Mouse (Mus musculus) limb, embryonic 14.5 days (tissue): Measurements from ENCODE around the gene Tnik. TPM values are rescaled to one million over a fixed set of nuclear protein-coding genes. Genes with fewer than 3 reads are reported as not detected.

ENCODE experiments used
- ATAC-seq: fragments of 200-750 bp; cut with Nextera tagmentation; 2 replicates; pipeline ENCODE4 v1.8.0; 2017; ENCODE audit warnings: low read depth, moderate number of reproducible peaks, moderate TSS enrichment; ENCODE audit not compliant: low FRiP score
- DNase-seq: peaks from one replicate; pipeline ENCODE4 v3.0.0-alpha.2; 2015; ENCODE audit warnings: low spot score
- H3K27ac ChIP-seq: fragments of 300-500 bp; sonication (generic); replicated peaks from 2 replicates; pipeline ENCODE4 v1.5.1; 2014; ENCODE audit warnings: low read depth, mild to moderate bottlenecking, low read length, moderate library complexity, mixed read lengths
- H3K27me3 ChIP-seq: fragments of 300-500 bp; sonication (generic); 2 replicates; pipeline ENCODE4 v1.6.1; 2014; ENCODE audit warnings: low read length, mixed read lengths; ENCODE audit not compliant: control insufficient read depth, insufficient read depth
- H3K36me3 ChIP-seq: fragments of 300-500 bp; sonication (generic); 2 replicates; pipeline ENCODE4 v1.6.1; 2014; ENCODE audit warnings: mild to moderate bottlenecking, low read length, moderate library complexity, mixed read lengths; ENCODE audit not compliant: control insufficient read depth, insufficient read depth
- H3K4me1 ChIP-seq: fragments of 300-500 bp; sonication (generic); 2 replicates; pipeline ENCODE4 v1.6.1; 2014; ENCODE audit warnings: antibody characterized with exemption, low read length, mixed read lengths; ENCODE audit not compliant: control insufficient read depth, insufficient read depth
- H3K4me2 ChIP-seq: fragments of 300-500 bp; sonication (generic); replicated peaks from 2 replicates; pipeline ENCODE4 v1.6.1; 2014; ENCODE audit warnings: low read depth, mild to moderate bottlenecking, low read length, moderate library complexity; ENCODE audit not compliant: severe bottlenecking
- H3K4me3 ChIP-seq: fragments of 300-500 bp; sonication (generic); replicated peaks from 2 replicates; pipeline ENCODE4 v1.5.1; 2014; ENCODE audit warnings: low read length
- H3K9ac ChIP-seq: fragments of 300-500 bp; sonication (generic); 2 replicates; pipeline ENCODE4 v1.6.1; 2014; ENCODE audit warnings: mild to moderate bottlenecking, low read depth, low read length, moderate library complexity; ENCODE audit not compliant: severe bottlenecking
- H3K9me3 ChIP-seq: fragments of 300-500 bp; sonication (generic); 2 replicates; pipeline ENCODE4 v1.6.1; 2016; ENCODE audit warnings: low read length; ENCODE audit not compliant: control insufficient read depth
- POLR2A ChIP-seq: fragments of 200-500 bp; IDR thresholded peaks from 2 replicates; pipeline ENCODE4 v1.8.0; 2012; ENCODE audit warnings: inconsistent platforms, mild to moderate bottlenecking, moderate library complexity, borderline replicate concordance; ENCODE audit not compliant: insufficient read depth, insufficient read length; ENCODE audit errors: extremely low read depth
- WGBS: fragments of 180-500 bp; shearing (Covaris S2); extraction: QIAGEN DNeasy Blood & Tissue Kit; methylation state at CpG from one replicate; pipeline ENCODE4 v1.1.7; 2014; 5-methylcytosine and 5-hydroxymethylcytosine counted together
- polyA plus RNA-seq, 2 experiments: library from polyadenylated mRNA; depleted of rRNA in 1 of 2; stranded (reverse) in 1 of 2; unstranded in 1 of 2; fragments of >200 nt; fragmentation: Nextera tagmentation in 1 of 2; extraction: Ambion mirVana in 1 of 2; gene quantifications; 2 replicates each; pipeline versions ENCODE4 v1.2.1 to v1.2.3; 2012 to 2014

Gene Tnik
- polyA plus RNA-seq, 2 experiments: 5.4 to 9.6 TPM

GRCm38 (mm10) chr3:28361056-28361455 is 98.0 kb downstream of the Tnik start:
- no peak for ATAC-seq

GRCm38 (mm10) chr3:28363441-28364125 is 100.6 kb downstream of the Tnik start:
- H3K27me3 ChIP-seq: no peaks in the 10 kb centered on the region
- WGBS: 38% methylated on average over 5 of the region's 5 CpGs
- DNase-seq (peak; percentile 58), ATAC-seq (no peak)
- H3K4me3 ChIP-seq: no peak overlapping the region
- no peak overlapping the region for H3K27ac ChIP-seq
- peaks cover 5% of the 10 kb centered on the region for H3K4me1 ChIP-seq
- no peak for TF ChIP-seq POLR2A
- no peak overlapping the region for H3K9ac ChIP-seq
- no peaks in the 10 kb centered on the region for H3K36me3 ChIP-seq
- H3K4me2 ChIP-seq: no peak overlapping the region
- H3K9me3 ChIP-seq: no peaks in the 10 kb centered on the region; the same call in 1 of the 2 replicates

More at GRCm38 (mm10) chr3:28361056-28361455, 98.0 kb downstream of the Tnik start:
- Histone ChIP-seq H3K4me2 (no peak overlapping the region), H3K27ac (no peak overlapping the region), H3K36me3 (no peaks in the 10 kb centered on the region), H3K9ac (no peak overlapping the region), H3K9me3 (no peaks in the 10 kb centered on the region; the same call in 1 of the 2 replicates), H3K4me3 (no peak overlapping the region), H3K4me1 (peaks cover 5% of the 10 kb centered on the region), H3K27me3 (no peaks in the 10 kb centered on the region)
- no peak for DNase-seq
- WGBS: 79% methylated on average over 6 of the region's 6 CpGs
- TF ChIP-seq POLR2A: no peak

GRCm38 (mm10) chr3:28368746-28369145 is 105.7 kb downstream of the Tnik start:
- Histone ChIP-seq H3K4me1 (no peaks in the 10 kb centered on the region), H3K36me3 (no peaks in the 10 kb centered on the region), H3K9ac (no peak overlapping the region), H3K4me2 (no peak overlapping the region), H3K27me3 (no peaks in the 10 kb centered on the region), H3K9me3 (no peaks in the 10 kb centered on the region), H3K27ac (no peak overlapping the region), H3K4me3 (no peak overlapping the region)
- DNase-seq: no peak
- no peak for TF ChIP-seq POLR2A
- 72% methylated on average over 5 of the region's 5 CpGs for WGBS
- ATAC-seq: no peak

GRCm38 (mm10) chr3:28369266-28369665 is 106.3 kb downstream of the Tnik start:
- Histone ChIP-seq H3K9me3 (no peaks in the 10 kb centered on the region), H3K4me3 (no peak overlapping the region), H3K4me1 (no peaks in the 10 kb centered on the region), H3K9ac (no peak overlapping the region), H3K36me3 (no peaks in the 10 kb centered on the region), H3K4me2 (no peak overlapping the region), H3K27me3 (no peaks in the 10 kb centered on the region), H3K27ac (no peak overlapping the region)
- WGBS: 86% methylated on average over 1 of the region's 1 CpGs
- ATAC-seq (no peak), DNase-seq (no peak)
- TF ChIP-seq POLR2A: no peak

- H3K4me1 ChIP-seq: no peaks in the 10 kb centered on the region
- 70% methylated on average over 5 of the region's 5 CpGs for WGBS
- no peaks in the 10 kb centered on the region for H3K27me3 ChIP-seq
- H3K9me3 ChIP-seq: no peaks in the 10 kb centered on the region
- no peak for TF ChIP-seq POLR2A
- no peak overlapping the region for H3K4me3 ChIP-seq
- ATAC-seq (no peak), DNase-seq (no peak)
- no peaks in the 10 kb centered on the region for H3K36me3 ChIP-seq
- H3K4me2 ChIP-seq: no peak overlapping the region
- H3K27ac ChIP-seq: no peak overlapping the region
- H3K9ac ChIP-seq: no peak overlapping the region
Observed at GRCm38 (mm10) chr3:28369698-28370097, 106.7 kb downstream of the Tnik start.
